Comparison of ENCODE assay signal across 15 mouse cellular contexts in genomic region chr17:56587773-56588172, GRCm38 (mm10). TPM values are rescaled to one million over a fixed set of nuclear protein-coding genes. Genes with fewer than 3 reads are reported as not detected.
DNase-seq lines count a peak whose midpoint lies in the region; ATAC-seq and TF ChIP-seq lines count a peak whose summit lies in the region.
"Had no signal": no experiment of that assay in that cellular context is flagged by ENCODE, and none has a peak within 500 bp of the region (broad histone marks: within the 10 kb centered on the region; RNA-seq: fewer than 3 reads in every experiment).

No protein-coding gene starts in this region.

- H3K27ac ChIP-seq in forebrain, embryonic 14.5 days (ENCODE audit: low read depth, low read length): 0 out of 2 replicates have a peak overlapping the region, but pooled peaks have one; percentile 27
- no peak overlapping the region for H3K27ac ChIP-seq in forebrain, embryonic 16.5 days (ENCODE audit: low read length)
- H3K27ac ChIP-seq in intestine, postnatal 0 days (ENCODE audit: low read depth, low read length): peak overlapping the region; percentile 54; the same call in 1 of the 2 replicates
- no peak overlapping the region for H3K27ac ChIP-seq in intestine, embryonic 16.5 days (ENCODE audit: low read length)
- H3K27ac ChIP-seq in neural tube, embryonic 13.5 days (replicated peaks): no peak overlapping the region
- H3K27ac ChIP-seq: embryonic facial prominence, embryonic 15.5 days; heart, embryonic 15.5 days; layer of hippocampus, adult 2 months had no signal

- peak overlapping the region; percentile 85; the same call in 1 of the 2 replicates for H3K4me2 ChIP-seq in forebrain, embryonic 14.5 days (ENCODE audit: low read length)
- no peak overlapping the region for H3K4me2 ChIP-seq in forebrain, embryonic 16.5 days (ENCODE audit: low read length)
- no peak overlapping the region for H3K4me2 ChIP-seq in intestine, postnatal 0 days (replicated peaks; ENCODE audit: low read depth)
- no peak overlapping the region for H3K4me2 ChIP-seq in intestine, embryonic 16.5 days (ENCODE audit: low read depth, low read length)
- H3K4me2 ChIP-seq in neural tube, embryonic 13.5 days: peak overlapping the region; percentile 97
- H3K4me2 ChIP-seq: heart, embryonic 15.5 days had no signal

- peaks cover 67% of the 10 kb centered on the region for H3K36me3 ChIP-seq in forebrain, embryonic 14.5 days (ENCODE audit: control insufficient read depth, insufficient read depth, low read length)
- peaks cover 15% of the 10 kb centered on the region for H3K36me3 ChIP-seq in forebrain, embryonic 16.5 days (ENCODE audit: control insufficient read depth, insufficient read depth)
- peaks cover 45% of the 10 kb centered on the region for H3K36me3 ChIP-seq in intestine, postnatal 0 days (ENCODE audit: control insufficient read depth, insufficient read depth)
- H3K36me3 ChIP-seq in intestine, embryonic 16.5 days (ENCODE audit: control insufficient read depth, insufficient read depth, low read length): peaks cover 9% of the 10 kb centered on the region; the same call in 1 of the 2 replicates
- H3K36me3 ChIP-seq in neural tube, embryonic 13.5 days: peaks cover 64% of the 10 kb centered on the region

- no peaks in the 10 kb centered on the region for H3K27me3 ChIP-seq in forebrain, embryonic 14.5 days (replicated peaks; ENCODE audit: control insufficient read depth, insufficient read depth, low read length)
- H3K27me3 ChIP-seq in forebrain, embryonic 16.5 days (replicated peaks; ENCODE audit: control insufficient read depth, insufficient read depth, low read length): no peaks in the 10 kb centered on the region
- H3K27me3 ChIP-seq in intestine, postnatal 0 days (replicated peaks; ENCODE audit: control insufficient read depth, insufficient read depth, low read length): no peaks in the 10 kb centered on the region
- H3K27me3 ChIP-seq in intestine, embryonic 16.5 days (replicated peaks; ENCODE audit: control insufficient read depth, insufficient read depth, low read length): no peaks in the 10 kb centered on the region
- H3K27me3 ChIP-seq in neural tube, embryonic 13.5 days: no peaks in the 10 kb centered on the region
- H3K27me3 ChIP-seq: embryonic facial prominence, embryonic 15.5 days; heart, embryonic 15.5 days had no signal

- peak overlapping the region; percentile 25; the same call in 1 of the 2 replicates for H3K9ac ChIP-seq in forebrain, embryonic 14.5 days (ENCODE audit: low read length)
- no peak overlapping the region for H3K9ac ChIP-seq in forebrain, embryonic 16.5 days (replicated peaks; ENCODE audit: low read depth, low read length)
- H3K9ac ChIP-seq in intestine, postnatal 0 days (ENCODE audit: low read depth, low read length): no peak overlapping the region
- H3K9ac ChIP-seq in intestine, embryonic 16.5 days (ENCODE audit: low read depth, low read length): no peak overlapping the region
- H3K9ac ChIP-seq in neural tube, embryonic 13.5 days: peak overlapping the region; percentile 38; the same call in 1 of the 2 replicates
- H3K9ac ChIP-seq: heart, embryonic 15.5 days had no signal

- H3K4me3 ChIP-seq in forebrain, embryonic 14.5 days (ENCODE audit: low read depth, low read length): no peak overlapping the region
- H3K4me3 ChIP-seq in forebrain, embryonic 16.5 days (replicated peaks; ENCODE audit: low read length): no peak overlapping the region
- H3K4me3 ChIP-seq in intestine, postnatal 0 days (ENCODE audit: low read depth, low read length): no peak overlapping the region
- no peak overlapping the region for H3K4me3 ChIP-seq in intestine, embryonic 16.5 days (ENCODE audit: low read length)
- H3K4me3 ChIP-seq in neural tube, embryonic 13.5 days: 0 out of 2 replicates have a peak overlapping the region, but pooled peaks have one; percentile 97
- H3K4me3 ChIP-seq: heart, embryonic 15.5 days had no signal

- TF ChIP-seq CTCF in intestine, postnatal 0 days (IDR thresholded peaks at IDR 0.05; ENCODE audit: low read depth): no peak

- DNase-seq in forebrain, embryonic 14.5 days (ENCODE audit: low spot score): no peak
- DNase-seq in neural tube, embryonic 10.5 days (ENCODE audit: extremely low spot score, low spot score): no peak
- no peak for DNase-seq in B cell, adult 2 months
- no peak for DNase-seq in retina, embryonic 14.5 days (ENCODE audit: low spot score)
- DNase-seq: adrenal gland, postnatal 14 days; cerebellum, postnatal 14 days; kidney, adult 2 months; thymus, postnatal 14 days had no signal

- WGBS in forebrain, embryonic 14.5 days: 75% methylated on average over 1 of the region's 1 CpGs
- WGBS in forebrain, embryonic 16.5 days: 85% methylated on average over 1 of the region's 1 CpGs
- WGBS in intestine, postnatal 0 days: 80% methylated on average over 1 of the region's 1 CpGs
- WGBS in intestine, embryonic 16.5 days: 89% methylated on average over 1 of the region's 1 CpGs
- WGBS in neural tube, embryonic 13.5 days: 90% methylated on average over 1 of the region's 1 CpGs

- ATAC-seq in forebrain, embryonic 14.5 days: no peak
- no peak for ATAC-seq in forebrain, embryonic 16.5 days
- ATAC-seq in intestine, postnatal 0 days: no peak
- no peak for ATAC-seq in intestine, embryonic 16.5 days
- ATAC-seq in neural tube, embryonic 13.5 days (ENCODE audit: low read depth): no peak

- peaks cover 25% of the 10 kb centered on the region for H3K4me1 ChIP-seq in forebrain, embryonic 14.5 days (ENCODE audit: control insufficient read depth, insufficient read depth, low read length)
- peaks cover 37% of the 10 kb centered on the region for H3K4me1 ChIP-seq in forebrain, embryonic 16.5 days (replicated peaks; ENCODE audit: control insufficient read depth, insufficient read depth, low read length)
- 0 out of 2 replicates have a peak, but pooled peaks cover 4% of the 10 kb centered on the region for H3K4me1 ChIP-seq in intestine, postnatal 0 days (replicated peaks; ENCODE audit: control insufficient read depth, insufficient read depth, low read length)
- H3K4me1 ChIP-seq in intestine, embryonic 16.5 days (ENCODE audit: control insufficient read depth, insufficient read depth, low read length): peaks cover 24% of the 10 kb centered on the region
- H3K4me1 ChIP-seq in neural tube, embryonic 13.5 days (replicated peaks): peaks cover 69% of the 10 kb centered on the region

- H3K9me3 ChIP-seq in forebrain, embryonic 14.5 days (replicated peaks; ENCODE audit: control insufficient read depth, low read length): no peaks in the 10 kb centered on the region
- no peaks in the 10 kb centered on the region for H3K9me3 ChIP-seq in forebrain, embryonic 16.5 days (ENCODE audit: control insufficient read depth, low read length)
- no peaks in the 10 kb centered on the region for H3K9me3 ChIP-seq in intestine, postnatal 0 days (ENCODE audit: control insufficient read depth)
- H3K9me3 ChIP-seq in intestine, embryonic 16.5 days (ENCODE audit: control insufficient read depth, low read length): no peaks in the 10 kb centered on the region
- H3K9me3 ChIP-seq in neural tube, embryonic 13.5 days: no peaks in the 10 kb centered on the region
- H3K9me3 ChIP-seq: embryonic facial prominence, embryonic 15.5 days; heart, embryonic 15.5 days had no signal

RNA-seq across cellular contexts. Expression of gene Safb, which starts 3.1 kb away (rescaled TPM):
- 57.9 and 83.5 TPM in 2 replicates for polyA plus RNA-seq in forebrain, embryonic 14.5 days (2014; fragmentation: Nextera tagmentation; extraction: Ambion mirVana)
- 121 and 133 TPM in 2 replicates for polyA plus RNA-seq in forebrain, embryonic 16.5 days (2015; fragmentation: Nextera tagmentation; extraction: Ambion mirVana)
- polyA plus RNA-seq in intestine, postnatal 0 days (2015; fragmentation: Nextera tagmentation; extraction: Ambion mirVana): 40.0 and 44.9 TPM in 2 replicates
- 68.6 and 76.2 TPM in 2 replicates for polyA plus RNA-seq in intestine, embryonic 16.5 days (2015; fragmentation: Nextera tagmentation; extraction: Ambion mirVana)
- 104 and 136 TPM in 2 replicates for polyA plus RNA-seq in neural tube, embryonic 13.5 days (2015; fragmentation: Nextera tagmentation; extraction: Ambion mirVana)

RNA-seq across cellular contexts. Expression of gene Safb2, which starts 3.4 kb away (rescaled TPM):
- 28.7 and 36.7 TPM in 2 replicates for polyA plus RNA-seq in forebrain, embryonic 14.5 days (2014; fragmentation: Nextera tagmentation; extraction: Ambion mirVana)
- 72.9 and 85.4 TPM in 2 replicates for polyA plus RNA-seq in forebrain, embryonic 16.5 days (2015; fragmentation: Nextera tagmentation; extraction: Ambion mirVana)
- polyA plus RNA-seq in intestine, postnatal 0 days (2015; fragmentation: Nextera tagmentation; extraction: Ambion mirVana): 22.3 and 31.3 TPM in 2 replicates
- polyA plus RNA-seq in intestine, embryonic 16.5 days (2015; fragmentation: Nextera tagmentation; extraction: Ambion mirVana): 52.7 and 56.0 TPM in 2 replicates
- 67.6 and 77.2 TPM in 2 replicates for polyA plus RNA-seq in neural tube, embryonic 13.5 days (2015; fragmentation: Nextera tagmentation; extraction: Ambion mirVana)

RNA-seq across cellular contexts. Expression of gene 2410015M20Rik, which starts 21.8 kb away (rescaled TPM):
- 192 and 251 TPM in 2 replicates for polyA plus RNA-seq in forebrain, embryonic 14.5 days (2014; fragmentation: Nextera tagmentation; extraction: Ambion mirVana)
- polyA plus RNA-seq in forebrain, embryonic 16.5 days (2015; fragmentation: Nextera tagmentation; extraction: Ambion mirVana): 167 and 179 TPM in 2 replicates
- 358 and 361 TPM in 2 replicates for polyA plus RNA-seq in intestine, postnatal 0 days (2015; fragmentation: Nextera tagmentation; extraction: Ambion mirVana)
- 316 and 336 TPM in 2 replicates for polyA plus RNA-seq in intestine, embryonic 16.5 days (2015; fragmentation: Nextera tagmentation; extraction: Ambion mirVana)
- polyA plus RNA-seq in neural tube, embryonic 13.5 days (2015; fragmentation: Nextera tagmentation; extraction: Ambion mirVana): 179 and 214 TPM in 2 replicates

RNA-seq across cellular contexts. Expression of gene Rpl36, which starts 25.4 kb away (rescaled TPM):
- 1,134 and 1,576 TPM in 2 replicates for polyA plus RNA-seq in forebrain, embryonic 14.5 days (2014; fragmentation: Nextera tagmentation; extraction: Ambion mirVana)
- 921 and 1,031 TPM in 2 replicates for polyA plus RNA-seq in forebrain, embryonic 16.5 days (2015; fragmentation: Nextera tagmentation; extraction: Ambion mirVana)
- 1,422 and 1,459 TPM in 2 replicates for polyA plus RNA-seq in intestine, postnatal 0 days (2015; fragmentation: Nextera tagmentation; extraction: Ambion mirVana)
- polyA plus RNA-seq in intestine, embryonic 16.5 days (2015; fragmentation: Nextera tagmentation; extraction: Ambion mirVana): 1,705 and 1,833 TPM in 2 replicates
- 1,004 and 1,135 TPM in 2 replicates for polyA plus RNA-seq in neural tube, embryonic 13.5 days (2015; fragmentation: Nextera tagmentation; extraction: Ambion mirVana)

RNA-seq across cellular contexts. Expression of gene Gm20219, which starts 33.6 kb away (rescaled TPM):
- polyA plus RNA-seq in forebrain, embryonic 14.5 days (2014; fragmentation: Nextera tagmentation; extraction: Ambion mirVana): 0.36 and 0.57 TPM in 2 replicates
- polyA plus RNA-seq in forebrain, embryonic 16.5 days (2015; fragmentation: Nextera tagmentation; extraction: Ambion mirVana): 0.51 and 0.92 TPM in 2 replicates
- polyA plus RNA-seq in intestine, postnatal 0 days (2015; fragmentation: Nextera tagmentation; extraction: Ambion mirVana): not detected in 2 replicates
- polyA plus RNA-seq in intestine, embryonic 16.5 days (2015; fragmentation: Nextera tagmentation; extraction: Ambion mirVana): 0.98 and 1.4 TPM in 2 replicates
- polyA plus RNA-seq in neural tube, embryonic 13.5 days (2015; fragmentation: Nextera tagmentation; extraction: Ambion mirVana): 1.0 and 1.7 TPM in 2 replicates

Comparison
In these comparisons a context has a peak if more than half of its experiments do, and no peak if none do; other contexts are left out.
1. H3K27ac ChIP-seq: peak in forebrain, embryonic 14.5 days (single experiment) and intestine, postnatal 0 days (single experiment); none in forebrain, embryonic 16.5 days (single experiment), intestine, embryonic 16.5 days (single experiment) and neural tube, embryonic 13.5 days (single experiment).
2. H3K4me2 ChIP-seq: peak in forebrain, embryonic 14.5 days (single experiment) and neural tube, embryonic 13.5 days (single experiment); none in forebrain, embryonic 16.5 days (single experiment), intestine, postnatal 0 days (single experiment) and intestine, embryonic 16.5 days (single experiment).
3. H3K9ac ChIP-seq: peak in forebrain, embryonic 14.5 days (single experiment) and neural tube, embryonic 13.5 days (single experiment); none in forebrain, embryonic 16.5 days (single experiment), intestine, postnatal 0 days (single experiment) and intestine, embryonic 16.5 days (single experiment).